ENCODE assay signal across 18 mouse cellular contexts in genomic region chr4:17348026-17348425, GRCm38 (mm10).
DNase-seq lines count a peak whose midpoint lies in the region; ATAC-seq and TF ChIP-seq lines count a peak whose summit lies in the region.
"Had no signal": no experiment of that assay in that cellular context is flagged by ENCODE, and none has a peak within 500 bp of the region (broad histone marks: within the 10 kb centered on the region; RNA-seq: fewer than 3 reads in every experiment).

No protein-coding gene starts in this region.

- H3K27ac ChIP-seq in hindbrain, postnatal 0 days = no peak overlapping the region
- H3K27ac ChIP-seq in hindbrain, embryonic 11.5 days (ENCODE audit: low read depth, low read length) = no peak overlapping the region
- H3K27ac ChIP-seq in midbrain, postnatal 0 days (ENCODE audit: low read depth, low read length) = no peak overlapping the region
- no peak overlapping the region for H3K27ac ChIP-seq in midbrain, embryonic 13.5 days
- H3K27ac ChIP-seq: embryonic facial prominence, embryonic 10.5 days; embryonic facial prominence, embryonic 12.5 days; forebrain, embryonic 13.5 days; forebrain, embryonic 15.5 days had no signal

- H3K9me3 ChIP-seq in hindbrain, postnatal 0 days (ENCODE audit: low read length) = no peaks in the 10 kb centered on the region
- H3K9me3 ChIP-seq in hindbrain, embryonic 11.5 days (ENCODE audit: control insufficient read depth, low read length) = no peaks in the 10 kb centered on the region
- H3K9me3 ChIP-seq in midbrain, postnatal 0 days (ENCODE audit: low read length) = no peaks in the 10 kb centered on the region
- no peaks in the 10 kb centered on the region for H3K9me3 ChIP-seq in midbrain, embryonic 13.5 days
- H3K9me3 ChIP-seq: embryonic facial prominence, embryonic 10.5 days; embryonic facial prominence, embryonic 12.5 days; forebrain, embryonic 13.5 days; forebrain, embryonic 15.5 days had no signal

- H3K9ac ChIP-seq in hindbrain, postnatal 0 days (replicated peaks; ENCODE audit: low read length) = no peak overlapping the region
- H3K9ac ChIP-seq in hindbrain, embryonic 11.5 days (ENCODE audit: low read depth, low read length) = no peak overlapping the region
- no peak overlapping the region for H3K9ac ChIP-seq in midbrain, postnatal 0 days (replicated peaks; ENCODE audit: low read length, poor library complexity, severe bottlenecking)
- no peak overlapping the region for H3K9ac ChIP-seq in midbrain, embryonic 13.5 days (replicated peaks)
- H3K9ac ChIP-seq: embryonic facial prominence, embryonic 12.5 days; forebrain, embryonic 13.5 days; forebrain, embryonic 15.5 days had no signal

- H3K27me3 ChIP-seq in hindbrain, postnatal 0 days (ENCODE audit: insufficient read depth, low read length) = no peaks in the 10 kb centered on the region
- H3K27me3 ChIP-seq in hindbrain, embryonic 11.5 days (ENCODE audit: control insufficient read depth, insufficient read depth, low read length) = no peaks in the 10 kb centered on the region
- H3K27me3 ChIP-seq in midbrain, postnatal 0 days (ENCODE audit: insufficient read depth, low read length) = no peaks in the 10 kb centered on the region
- H3K27me3 ChIP-seq in midbrain, embryonic 13.5 days = no peaks in the 10 kb centered on the region
- H3K27me3 ChIP-seq: embryonic facial prominence, embryonic 12.5 days; forebrain, embryonic 13.5 days; forebrain, embryonic 15.5 days had no signal

- no peak overlapping the region for H3K4me2 ChIP-seq in hindbrain, postnatal 0 days (ENCODE audit: low read depth, low read length)
- no peak overlapping the region for H3K4me2 ChIP-seq in hindbrain, embryonic 11.5 days (replicated peaks; ENCODE audit: low read depth, low read length)
- H3K4me2 ChIP-seq in midbrain, postnatal 0 days (ENCODE audit: low read depth, low read length, poor library complexity, severe bottlenecking) = no peak overlapping the region
- no peak overlapping the region for H3K4me2 ChIP-seq in midbrain, embryonic 13.5 days (replicated peaks)
- H3K4me2 ChIP-seq: embryonic facial prominence, embryonic 12.5 days; forebrain, embryonic 13.5 days; forebrain, embryonic 15.5 days had no signal

- no peaks in the 10 kb centered on the region for H3K36me3 ChIP-seq in hindbrain, postnatal 0 days (ENCODE audit: insufficient read depth, low read length)
- H3K36me3 ChIP-seq in hindbrain, embryonic 11.5 days (ENCODE audit: control insufficient read depth, insufficient read depth, low read length) = no peaks in the 10 kb centered on the region
- no peaks in the 10 kb centered on the region for H3K36me3 ChIP-seq in midbrain, postnatal 0 days (ENCODE audit: insufficient read depth, low read length)
- no peaks in the 10 kb centered on the region for H3K36me3 ChIP-seq in midbrain, embryonic 13.5 days
- H3K36me3 ChIP-seq: embryonic facial prominence, embryonic 10.5 days; embryonic facial prominence, embryonic 12.5 days; forebrain, embryonic 15.5 days had no signal

- H3K4me3 ChIP-seq in hindbrain, postnatal 0 days (ENCODE audit: low read length) = no peak overlapping the region
- H3K4me3 ChIP-seq in hindbrain, embryonic 11.5 days (ENCODE audit: low read depth, low read length) = no peak overlapping the region
- H3K4me3 ChIP-seq in midbrain, postnatal 0 days (ENCODE audit: low read depth, low read length) = no peak overlapping the region
- no peak overlapping the region for H3K4me3 ChIP-seq in midbrain, embryonic 13.5 days (replicated peaks)
- H3K4me3 ChIP-seq: embryonic facial prominence, embryonic 10.5 days; embryonic facial prominence, embryonic 12.5 days; forebrain, embryonic 13.5 days; forebrain, embryonic 15.5 days had no signal

- peak; percentile 1 for DNase-seq in hindbrain, postnatal 0 days (ENCODE audit: low spot score)
- no peak for DNase-seq in hindbrain, embryonic 11.5 days (ENCODE audit: low spot score)
- no peak for DNase-seq in midbrain, postnatal 0 days (ENCODE audit: low spot score)
- DNase-seq in telencephalon, adult 2 months (ENCODE audit: low read depth, low spot score) = peak; percentile 1
- no peak for DNase-seq in lung, postnatal 4 days
- DNase-seq: adrenal gland, adult 2 months; adrenal gland, postnatal 10 days; adrenal gland, postnatal 25 days; cerebellum, adult 11-12 months; cerebellum, adult 2 months; cerebellum, adult 9-10 months; cerebellum, postnatal 10 days; cerebellum, postnatal 25 days had no signal

- H3K4me1 ChIP-seq in hindbrain, postnatal 0 days (ENCODE audit: insufficient read depth, low read length) = no peaks in the 10 kb centered on the region
- no peaks in the 10 kb centered on the region for H3K4me1 ChIP-seq in hindbrain, embryonic 11.5 days (replicated peaks; ENCODE audit: control insufficient read depth, insufficient read depth, low read length)
- no peaks in the 10 kb centered on the region for H3K4me1 ChIP-seq in midbrain, postnatal 0 days (ENCODE audit: insufficient read depth, low read length)
- no peaks in the 10 kb centered on the region for H3K4me1 ChIP-seq in midbrain, embryonic 13.5 days (replicated peaks)
- H3K4me1 ChIP-seq: embryonic facial prominence, embryonic 10.5 days; embryonic facial prominence, embryonic 12.5 days; forebrain, embryonic 13.5 days; forebrain, embryonic 15.5 days had no signal

- no peak for ATAC-seq in hindbrain, postnatal 0 days
- no peak for ATAC-seq in hindbrain, embryonic 11.5 days (ENCODE audit: low FRiP score)
- peak; percentile 34; the same call in 1 of the 2 replicates for ATAC-seq in midbrain, postnatal 0 days (ENCODE audit: low FRiP score)
- ATAC-seq in midbrain, embryonic 13.5 days = no peak
- ATAC-seq: forebrain, embryonic 13.5 days; forebrain, embryonic 15.5 days had no signal

- 63% methylated on average over 1 of the region's 1 CpGs for whole genome bisulfite sequencing in hindbrain, postnatal 0 days
- 65% methylated on average over 1 of the region's 1 CpGs for WGBS in hindbrain, embryonic 11.5 days
- 28% methylated on average over 1 of the region's 1 CpGs for WGBS in midbrain, postnatal 0 days
- WGBS in midbrain, embryonic 13.5 days = 57% methylated on average over 1 of the region's 1 CpGs

- no peak for TF ChIP-seq CTCF in hindbrain, postnatal 0 days (IDR thresholded peaks at IDR 0.05; ENCODE audit: low read depth)
- TF ChIP-seq CTCF in midbrain, postnatal 0 days (IDR thresholded peaks at IDR 0.05) = no peak

Comparison
In these comparisons a context has a peak if more than half of its experiments do, and no peak if none do; other contexts are left out.
1. DNase-seq: peak in hindbrain, postnatal 0 days (single experiment) and telencephalon, adult 2 months (single experiment); none in hindbrain, embryonic 11.5 days (single experiment), midbrain, postnatal 0 days (single experiment) and lung, postnatal 4 days (0 of 2).